Mouse (Mus musculus): ENCODE results near the gene Defb5. TPM values are rescaled to one million over a fixed set of nuclear protein-coding genes. Genes with fewer than 3 reads are reported as not detected.

Gene Defb5
- not detected in 2 replicates for polyA plus RNA-seq (2012; rRNA removed)

GRCm38 (mm10) chr8:19247280-19247679, at the start of gene Defb5:
Defb5 (plus strand) TSS chr8:19247580.

GRCm38 (mm10) chr8:19225161-19225560, 22.2 kb upstream of the Defb5 start, which contains the start of gene Defb6:
Defb6 (plus strand) TSS chr8:19225478.

GRCm38 (mm10) chr8:19239616-19240015, 7.8 kb upstream of the Defb5 start, which contains the start of gene Defb46:
Defb46 (plus strand) TSS chr8:19239916.

GRCm38 (mm10) chr8:19293060-19293459, 45.7 kb downstream of the Defb5 start, which contains the start of gene Defb3:
Defb3 (plus strand) TSS chr8:19293360.

Other genes starting within 250 kb of the Defb5 start
- not detected in 2 replicates for gene Defb38, start 221.0 kb upstream of the Defb5 start, polyA plus RNA-seq (2012; rRNA removed)
- not detected in 2 replicates for gene Defb39, start 182.8 kb upstream of the Defb5 start, polyA plus RNA-seq (2012; rRNA removed)
- not detected in 2 replicates for gene Defb12, start 132.7 kb upstream of the Defb5 start, polyA plus RNA-seq (2012; rRNA removed)
- gene Defb34, start 123.8 kb upstream of the Defb5 start, polyA plus RNA-seq (2012; rRNA removed) = not detected in 2 replicates
- gene Gm45826, start 106.8 kb upstream of the Defb5 start, polyA plus RNA-seq (2012; rRNA removed) = not detected in 2 replicates
- not detected in 2 replicates for gene Defb14, start 53.2 kb upstream of the Defb5 start, polyA plus RNA-seq (2012; rRNA removed)
- gene Defb4, start 48.9 kb upstream of the Defb5 start, polyA plus RNA-seq (2012; rRNA removed) = not detected in 2 replicates
- gene Defb6, start 22.1 kb upstream of the Defb5 start, polyA plus RNA-seq (2012; rRNA removed) = not detected in 2 replicates
- not detected in 2 replicates for gene Defb46, start 7.7 kb upstream of the Defb5 start, polyA plus RNA-seq (2012; rRNA removed)
- not detected in 2 replicates for gene Defb3, start 45.8 kb downstream of the Defb5 start, polyA plus RNA-seq (2012; rRNA removed)
- gene Defb8, start 200.0 kb downstream of the Defb5 start, polyA plus RNA-seq (2012; rRNA removed) = not detected in 2 replicates
- gene Defb7, start 247.5 kb downstream of the Defb5 start, polyA plus RNA-seq (2012; rRNA removed) = not detected in 2 replicates

Measured in liver, embryonic 18 days (tissue).